Mouse (Mus musculus): ENCODE data around the gene Gm20388. TPM values are rescaled to one million over a fixed set of nuclear protein-coding genes. Genes with fewer than 3 reads are reported as not detected.
A peak's percentile ranks its signal among the peaks of the same experiment; 100 is the strongest.

Gm20388 gene
- total RNA-seq, 1 experiment from 2014 or later, result 35.7 TPM

DNA sequence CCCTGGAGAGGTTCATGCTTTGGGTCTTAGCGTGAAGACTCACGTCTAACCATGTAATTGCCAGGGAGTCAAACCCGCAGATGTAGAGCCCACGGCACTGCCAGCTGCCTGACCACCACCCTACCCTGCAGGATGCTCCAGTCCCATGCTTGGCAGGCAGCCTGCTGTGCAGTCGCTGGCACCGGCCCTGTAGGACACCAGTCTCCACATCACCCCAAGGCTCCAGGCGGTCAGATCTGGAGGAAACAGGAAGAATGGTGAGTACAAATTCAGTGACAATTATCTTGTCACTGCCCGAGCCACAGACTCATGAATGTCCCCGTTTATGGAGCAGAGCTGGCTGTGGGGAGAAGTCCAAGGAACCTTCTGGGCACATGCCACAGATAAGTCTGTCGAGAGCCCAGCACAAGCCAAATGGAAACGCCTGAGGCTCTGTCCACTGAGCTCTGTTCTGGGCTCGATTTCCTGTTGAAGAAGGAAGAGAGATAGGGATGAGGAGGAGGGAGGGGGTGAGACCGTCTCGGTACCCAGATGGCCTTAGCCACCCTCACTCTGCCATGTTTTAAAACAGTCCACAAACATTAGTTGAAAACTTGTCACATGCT lies 1006.3 kb downstream of the Gm20388 start:
- ATAC-seq (replicated peaks; ENCODE audit: low read depth, poor library complexity, severe bottlenecking), result no peak

DNA sequence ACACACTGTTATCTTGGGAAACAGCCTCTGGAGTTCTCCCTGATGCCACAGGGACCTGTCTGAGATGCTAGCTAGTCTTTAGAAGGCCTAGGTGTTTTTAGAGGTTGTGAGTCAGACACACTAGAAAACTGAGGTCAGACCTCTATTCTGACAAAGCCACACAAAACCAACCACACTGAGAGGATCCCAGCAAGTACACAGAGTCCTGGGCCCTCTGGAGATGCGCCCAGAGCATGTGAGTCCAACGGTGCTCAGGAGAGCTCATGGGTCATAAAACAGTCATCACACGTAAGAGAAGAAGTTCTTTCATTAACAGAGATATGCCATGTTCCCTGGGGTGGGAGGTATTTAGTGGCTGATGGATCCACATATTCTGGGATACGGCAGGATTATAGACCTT lies 1009.9 kb downstream of the Gm20388 start:
- no peak for ATAC-seq (replicated peaks; ENCODE audit: low read depth, poor library complexity, severe bottlenecking)

DNA sequence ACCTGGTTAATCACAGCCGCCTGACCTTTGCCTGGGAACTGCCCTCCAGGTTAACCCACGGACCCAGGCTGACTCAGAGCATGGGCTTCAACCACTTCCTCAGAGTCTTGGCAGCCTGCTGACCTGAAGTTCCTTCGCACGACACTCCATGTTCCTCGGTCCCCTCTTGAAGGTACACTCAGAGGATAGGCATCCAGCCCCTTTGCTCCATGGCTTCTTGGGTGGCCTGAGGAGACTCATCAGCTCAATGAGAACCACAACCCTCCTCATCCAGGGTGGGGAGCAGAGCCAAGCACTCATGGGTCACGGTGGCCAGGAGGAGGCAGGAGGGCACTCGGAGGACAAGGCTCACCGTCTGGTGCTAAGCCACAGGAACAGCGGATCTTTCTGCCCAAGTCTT lies 1015.6 kb downstream of the Gm20388 start:
- ATAC-seq (replicated peaks; ENCODE audit: low read depth, poor library complexity, severe bottlenecking), result no peak

DNA sequence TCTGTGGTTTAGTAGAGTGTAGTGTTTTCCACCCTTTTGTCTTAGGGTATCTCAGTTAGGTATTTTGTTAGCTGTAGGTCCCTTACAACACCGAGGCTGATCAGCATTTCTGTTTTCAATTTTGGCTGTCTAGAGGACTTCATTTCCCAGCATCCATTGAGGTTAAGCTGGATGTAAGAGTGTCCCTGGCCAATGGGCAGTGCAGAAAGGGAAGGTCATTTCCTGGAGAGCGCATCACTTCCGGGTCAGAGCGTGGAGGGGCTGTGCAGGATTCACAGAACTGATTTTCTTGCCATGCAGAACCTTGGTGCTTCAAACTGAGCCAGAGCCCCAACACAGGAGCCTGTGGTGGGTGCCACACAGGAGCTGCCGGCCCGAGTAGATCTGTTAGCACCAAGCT lies 1017.4 kb downstream of the Gm20388 start:
- no peak for ATAC-seq (replicated peaks; ENCODE audit: low read depth, poor library complexity, severe bottlenecking)

DNA sequence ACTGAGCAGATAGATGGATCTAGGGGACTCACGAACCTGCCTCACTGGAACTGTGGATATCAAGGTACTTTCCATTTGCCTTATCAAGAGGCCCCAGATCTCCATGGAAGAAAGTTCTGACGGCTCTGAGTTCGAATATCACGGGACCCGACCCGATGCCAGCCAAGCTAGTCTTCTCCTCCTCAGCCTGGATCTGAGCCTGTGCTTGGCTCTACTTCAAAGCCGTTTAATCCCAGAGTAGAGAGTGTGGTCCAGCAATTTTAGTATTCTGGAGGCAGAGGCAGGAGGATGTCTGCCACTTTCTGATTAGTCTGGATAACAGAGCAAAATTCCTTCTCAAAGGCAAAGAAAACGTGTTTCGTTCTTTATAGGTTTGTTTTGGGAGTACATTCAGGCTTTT lies 1024.0 kb downstream of the Gm20388 start:
- ATAC-seq (replicated peaks; ENCODE audit: low read depth, poor library complexity, severe bottlenecking), result no peak

DNA sequence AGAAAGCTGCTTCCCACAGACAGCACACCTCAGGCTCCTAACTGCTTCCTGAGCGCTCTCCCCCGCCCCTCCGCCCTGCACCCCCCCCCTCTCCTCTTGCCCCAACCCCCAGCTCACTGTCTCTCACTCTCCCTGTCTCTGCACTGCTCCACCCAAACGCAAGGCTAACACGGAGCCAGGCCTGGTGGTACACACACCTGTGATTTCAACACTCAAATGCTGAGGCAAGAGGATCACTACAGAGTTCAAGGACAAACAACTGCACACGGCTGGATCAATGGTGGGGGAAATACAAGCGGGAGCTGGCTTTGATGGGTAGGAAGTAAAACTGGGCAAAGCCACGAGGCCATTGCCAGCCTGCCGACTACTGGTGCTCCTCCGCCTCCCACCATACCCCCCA lies 1026.0 kb downstream of the Gm20388 start:
- no peak for ATAC-seq (replicated peaks; ENCODE audit: low read depth, poor library complexity, severe bottlenecking)

DNA sequence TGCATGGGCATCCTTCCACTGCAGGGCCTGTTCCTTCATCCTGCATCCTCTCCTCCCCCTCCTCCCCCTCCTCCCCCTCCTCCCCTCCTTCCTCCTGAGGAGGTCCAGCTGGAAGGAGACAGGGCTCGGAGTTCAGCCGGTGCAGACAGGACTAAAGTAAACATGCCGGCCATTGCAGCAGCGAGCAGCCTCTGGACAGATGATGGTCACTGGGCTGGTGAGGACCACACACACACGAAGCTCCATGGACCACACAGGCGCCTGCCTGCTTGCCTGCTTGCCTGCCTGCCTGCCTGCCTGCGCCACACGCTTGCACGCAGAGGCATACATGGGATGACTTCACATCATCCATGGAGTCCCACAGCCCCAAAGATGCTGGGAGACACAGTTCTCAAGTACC lies 1026.8 kb downstream of the Gm20388 start:
- ATAC-seq (replicated peaks; ENCODE audit: low read depth, poor library complexity, severe bottlenecking), result no peak

DNA sequence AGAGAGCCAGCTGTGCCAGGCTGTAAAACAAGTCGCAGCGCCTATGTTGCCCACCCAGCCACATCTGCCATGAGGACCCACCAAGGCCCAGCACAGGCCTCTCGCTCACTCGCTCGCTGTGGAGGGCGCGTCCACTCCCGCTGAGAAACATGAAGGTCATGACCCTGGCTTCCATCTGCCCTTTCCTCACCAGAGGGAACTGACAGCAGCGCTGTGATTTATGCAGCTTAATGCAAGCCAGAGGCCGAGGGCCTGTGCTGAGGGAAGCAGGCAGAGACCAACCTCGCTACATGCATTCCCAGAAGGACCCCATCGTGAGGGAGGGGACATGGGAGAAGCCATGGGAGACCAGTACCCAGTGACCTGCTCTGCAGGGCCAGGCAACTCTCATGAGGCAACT lies 1029.6 kb downstream of the Gm20388 start:
- no peak for ATAC-seq (replicated peaks; ENCODE audit: low read depth, poor library complexity, severe bottlenecking)

DNA sequence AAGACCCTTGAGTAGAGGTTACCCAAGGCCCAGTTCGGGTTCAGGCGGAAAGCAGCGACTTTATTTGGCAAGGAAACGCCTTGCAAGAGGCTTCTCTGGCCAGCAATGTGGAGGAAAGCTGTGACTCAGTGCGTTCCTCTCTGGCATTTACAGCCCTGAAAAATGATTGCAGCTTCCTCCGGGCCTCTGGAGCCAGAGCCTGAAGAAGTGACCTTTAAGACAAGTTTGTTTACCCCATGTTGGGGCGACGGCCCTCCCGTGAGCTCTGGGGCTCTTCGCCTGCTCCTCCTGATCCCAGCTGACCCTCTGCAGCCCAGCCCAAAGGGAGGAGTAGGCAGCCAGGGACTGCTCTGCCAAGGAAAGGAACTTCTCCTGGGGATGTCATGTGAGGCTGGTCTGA lies 1036.6 kb downstream of the Gm20388 start:
- ATAC-seq (replicated peaks; ENCODE audit: low read depth, poor library complexity, severe bottlenecking), result no peak

DNA sequence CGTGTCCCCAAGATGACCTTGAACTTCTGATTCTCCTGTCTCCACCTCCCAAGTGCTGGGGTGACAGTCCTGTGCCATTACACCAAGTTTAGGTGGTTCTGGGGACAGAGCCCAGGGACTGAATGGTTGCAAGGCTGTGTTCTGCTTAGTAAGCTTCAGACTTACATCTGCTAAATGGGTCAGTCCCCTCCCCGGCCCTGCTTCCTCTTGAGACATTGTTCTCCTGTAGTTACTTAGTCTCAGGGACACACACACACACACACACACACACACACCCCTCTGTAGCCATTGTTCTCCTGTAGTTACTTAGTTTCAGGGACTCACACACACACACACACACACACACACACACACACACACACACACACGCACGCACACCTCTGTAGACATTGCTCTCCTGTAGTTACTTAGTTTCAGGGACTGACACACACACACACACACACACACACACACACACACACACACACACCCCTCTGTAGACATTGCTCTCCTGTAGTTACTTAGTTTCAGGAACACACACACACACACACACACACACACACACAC lies 1037.5 kb downstream of the Gm20388 start:
- no peak for ATAC-seq (replicated peaks; ENCODE audit: low read depth, poor library complexity, severe bottlenecking)

DNA sequence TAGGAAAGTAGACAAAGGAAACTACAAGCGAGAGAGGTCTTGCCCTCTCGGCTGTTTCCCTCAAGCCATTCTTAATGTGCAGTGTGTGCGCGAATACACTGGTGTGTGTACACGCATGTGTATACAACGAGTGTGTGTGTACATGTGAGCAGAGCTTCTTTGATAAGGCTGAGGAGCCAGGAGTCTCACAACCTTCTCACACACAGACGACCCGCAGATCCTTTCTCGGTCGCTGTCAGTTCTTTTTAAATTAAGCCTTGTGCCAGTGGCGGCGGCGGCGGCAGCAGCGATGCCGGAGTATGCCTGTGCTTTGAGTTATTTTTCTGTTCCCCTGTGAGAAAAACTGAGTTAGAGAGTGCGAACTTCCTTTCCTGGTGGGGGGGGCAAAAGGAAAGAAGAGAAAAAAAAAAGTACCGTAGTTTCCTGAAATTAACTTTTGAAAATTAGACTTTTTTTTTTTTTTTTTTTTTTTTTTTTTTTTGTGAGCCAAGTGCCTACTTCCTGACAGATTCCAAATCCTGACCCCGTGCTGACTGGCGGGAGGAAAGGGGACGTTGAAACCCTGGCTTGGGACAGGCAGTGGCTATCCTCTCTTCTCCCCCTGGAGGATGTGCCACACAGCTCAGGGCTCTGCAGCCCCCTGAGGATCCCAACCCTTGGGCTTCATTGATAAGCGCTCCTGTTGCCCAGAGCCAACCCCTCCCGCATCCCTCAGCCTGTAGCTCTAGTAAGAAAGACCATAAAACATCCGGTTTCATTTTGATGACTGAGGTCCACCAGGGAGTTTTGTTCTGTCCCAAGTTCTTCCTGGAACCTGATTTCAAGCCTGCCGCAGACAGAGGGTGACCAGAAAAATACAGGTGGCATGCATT lies 1038.2 kb downstream of the Gm20388 start:
- 0 out of 2 replicates have a peak, but pooled peaks have one; percentile 36 for ATAC-seq (replicated peaks; ENCODE audit: low read depth, poor library complexity, severe bottlenecking)

DNA sequence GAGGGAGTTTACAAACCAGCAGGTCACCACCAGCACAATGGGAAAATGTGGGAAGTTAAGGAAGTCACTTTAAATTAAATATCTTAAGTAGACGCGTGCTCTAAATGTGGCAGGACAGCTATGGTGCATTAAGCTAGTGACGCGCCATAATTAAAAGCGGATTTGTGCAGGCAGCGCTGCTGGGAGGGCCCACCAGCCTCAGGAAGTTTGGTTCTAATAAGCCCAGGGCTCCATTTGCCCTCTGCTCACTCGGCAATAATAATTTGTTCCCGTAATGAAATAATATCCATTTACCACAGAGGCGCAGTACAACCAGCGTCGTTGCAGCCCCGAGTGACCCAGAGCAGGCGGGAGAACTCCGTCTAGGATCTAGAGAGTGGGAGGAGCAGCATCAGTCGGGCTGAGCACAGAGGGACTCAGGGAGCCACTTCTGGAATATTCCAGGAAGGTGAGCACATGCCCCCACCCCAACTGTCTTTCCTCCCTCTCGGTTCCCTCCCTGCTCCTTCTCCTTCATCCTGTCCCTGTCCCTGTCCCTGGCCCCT lies 1040.1 kb downstream of the Gm20388 start:
- ATAC-seq (replicated peaks; ENCODE audit: low read depth, poor library complexity, severe bottlenecking), result no peak

DNA sequence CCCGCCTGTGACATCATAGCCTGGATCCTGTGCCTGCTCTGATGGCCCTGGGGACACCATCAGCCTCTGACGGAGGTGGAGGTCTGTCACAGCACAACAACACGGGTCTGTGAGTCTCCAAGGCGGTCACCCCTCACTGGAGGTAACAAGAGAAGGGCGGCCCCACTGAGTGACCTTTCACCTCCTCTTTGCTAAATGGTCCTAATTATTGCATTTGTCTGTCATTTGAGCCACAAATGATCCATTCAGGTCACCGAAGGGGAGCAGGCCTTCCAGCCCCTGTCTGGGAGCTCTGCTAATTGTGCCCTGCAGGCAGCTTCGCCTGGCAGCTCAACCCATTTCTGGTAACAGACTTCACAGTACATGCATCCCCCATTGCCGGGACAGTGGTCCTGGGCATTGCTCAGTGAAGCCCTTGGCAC lies 1048.8 kb downstream of the Gm20388 start:
- no peak for ATAC-seq (replicated peaks; ENCODE audit: low read depth, poor library complexity, severe bottlenecking)

DNA sequence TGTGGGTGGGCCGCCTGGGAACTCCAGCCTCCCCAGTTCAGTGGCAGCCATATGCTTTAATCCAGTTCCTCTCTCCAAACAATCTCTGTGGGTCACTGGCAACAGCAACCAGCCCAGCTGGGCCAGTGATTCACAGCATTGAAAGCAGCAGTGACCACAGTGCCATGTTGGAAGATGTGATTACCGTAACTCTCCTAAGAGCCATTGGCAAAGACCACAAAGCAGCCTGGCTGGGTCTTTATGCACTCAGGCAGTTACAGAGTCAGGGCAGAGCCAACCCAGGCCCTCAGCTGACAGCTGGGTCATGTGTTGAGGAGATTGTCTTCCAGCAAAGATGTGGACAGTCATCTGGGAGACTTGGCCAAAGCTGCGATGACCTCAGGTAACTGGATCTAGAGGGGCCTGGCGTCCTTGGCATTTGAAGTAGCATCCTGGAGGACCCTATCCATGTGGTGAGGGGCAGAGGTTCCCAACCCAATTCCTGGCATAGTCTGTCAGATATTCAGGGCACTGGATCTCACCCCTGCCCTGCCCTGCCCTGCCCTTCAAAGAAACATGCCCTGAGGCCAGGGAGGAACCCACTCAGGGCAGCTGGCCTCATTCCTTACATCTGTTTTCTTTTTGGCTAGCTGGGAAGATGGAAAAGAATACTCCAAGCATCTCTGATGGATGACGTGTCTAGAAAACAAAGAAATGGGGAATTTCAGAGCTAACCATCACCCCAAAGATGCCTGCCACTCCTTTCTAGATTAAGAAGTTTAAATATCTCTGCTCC lies 1052.2 kb downstream of the Gm20388 start:
- no peak for ATAC-seq (replicated peaks; ENCODE audit: low read depth, poor library complexity, severe bottlenecking)

DNA sequence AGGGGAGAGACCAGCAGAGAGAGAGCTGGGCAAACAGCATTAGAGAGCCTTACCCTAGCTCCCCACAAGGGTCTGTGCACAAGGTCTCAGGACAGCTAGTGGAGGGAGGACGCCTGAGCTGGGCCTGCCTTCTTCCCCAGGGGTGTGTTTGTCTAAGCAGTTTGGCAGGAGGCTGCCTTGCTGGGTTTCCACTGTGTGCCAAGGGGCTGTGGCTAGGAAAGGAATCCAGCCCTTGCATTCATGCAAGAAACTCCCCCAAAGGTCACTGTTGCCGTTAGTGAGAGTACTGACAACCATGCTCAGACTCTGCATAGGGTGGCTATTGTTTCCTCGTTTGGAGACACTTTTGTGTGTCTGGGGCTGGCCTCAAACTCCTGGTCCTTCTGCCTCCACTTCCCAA lies 1055.9 kb downstream of the Gm20388 start:
- no peak for ATAC-seq (replicated peaks; ENCODE audit: low read depth, poor library complexity, severe bottlenecking)

DNA sequence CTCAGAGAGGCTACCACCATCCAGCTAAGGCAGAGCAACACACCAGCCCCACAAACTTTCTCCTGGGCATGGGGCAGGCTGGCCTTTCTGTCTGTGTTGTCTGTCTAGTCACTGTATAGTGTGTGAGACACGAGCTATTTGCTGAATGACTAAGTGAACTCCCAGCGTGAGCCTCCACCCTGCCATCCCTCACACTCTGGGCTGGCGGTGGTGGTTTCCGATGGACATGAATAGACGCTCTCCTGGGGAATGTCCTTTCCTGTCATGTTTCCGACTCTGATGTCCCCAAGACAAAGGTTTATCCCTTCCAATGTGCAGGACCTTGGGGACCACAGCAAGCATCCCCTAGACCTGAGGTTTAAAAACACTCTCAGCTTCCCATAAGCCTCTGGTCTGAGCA lies 1057.7 kb downstream of the Gm20388 start:
- ATAC-seq (replicated peaks; ENCODE audit: low read depth, poor library complexity, severe bottlenecking), result no peak

DNA sequence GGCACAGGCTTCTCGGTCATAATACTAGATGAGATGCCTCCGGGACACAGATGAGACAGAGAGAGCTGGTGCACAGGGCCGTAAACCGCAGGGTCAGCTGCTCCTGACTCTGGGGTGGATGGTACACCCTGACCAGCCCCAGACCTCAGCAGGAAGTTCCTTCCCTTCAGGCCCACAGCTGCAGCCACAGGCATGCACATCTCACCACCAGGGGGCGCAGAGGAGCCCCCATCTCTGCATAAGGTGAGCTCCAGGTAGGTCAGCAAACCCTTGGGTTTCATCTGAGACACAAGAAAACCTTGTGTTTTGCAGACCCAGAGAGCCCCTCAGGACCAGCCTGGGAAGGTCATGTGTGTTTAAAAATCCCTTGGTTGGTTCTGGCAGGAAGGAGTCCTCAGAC lies 1059.7 kb downstream of the Gm20388 start:
- ATAC-seq (replicated peaks; ENCODE audit: low read depth, poor library complexity, severe bottlenecking), result peak; percentile 43

DNA sequence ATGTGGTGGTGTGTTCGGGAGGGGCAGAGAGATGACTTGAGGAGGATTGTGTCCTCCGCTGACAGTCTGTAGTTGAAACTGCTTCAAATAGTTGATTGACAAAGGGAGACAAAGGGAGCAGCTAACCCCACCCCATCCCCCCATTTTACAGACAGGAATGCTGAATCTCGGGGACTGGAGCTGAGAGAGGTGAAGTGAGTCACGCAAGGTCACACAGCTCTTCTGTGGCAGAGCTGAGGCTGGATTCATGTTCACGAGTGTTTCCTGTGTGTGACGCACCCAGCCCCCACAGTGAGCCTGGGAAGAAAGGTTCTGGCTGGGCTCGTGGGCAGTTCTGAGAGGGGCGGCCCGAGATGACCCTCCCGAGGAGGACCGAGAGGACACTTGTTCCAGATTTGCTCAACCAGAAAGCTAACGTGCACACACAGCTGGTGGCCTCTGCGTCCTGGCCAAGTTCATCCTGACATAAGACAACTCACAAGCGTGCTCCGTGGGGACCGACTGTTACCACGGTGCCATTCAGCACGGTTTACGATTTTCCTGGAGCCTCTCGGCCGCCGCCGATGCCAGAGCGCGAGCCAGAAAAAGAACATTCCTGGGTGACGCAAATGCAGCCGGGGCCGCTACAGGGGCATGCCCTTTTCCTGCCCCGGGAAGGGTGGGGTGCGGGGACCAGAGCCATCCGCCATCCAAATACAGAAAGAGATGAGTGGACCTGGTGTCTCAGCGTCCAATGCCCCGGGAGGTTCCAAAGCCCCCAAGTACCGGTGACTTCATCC lies 1061.2 kb downstream of the Gm20388 start:
- no peak for ATAC-seq (replicated peaks; ENCODE audit: low read depth, poor library complexity, severe bottlenecking)

DNA sequence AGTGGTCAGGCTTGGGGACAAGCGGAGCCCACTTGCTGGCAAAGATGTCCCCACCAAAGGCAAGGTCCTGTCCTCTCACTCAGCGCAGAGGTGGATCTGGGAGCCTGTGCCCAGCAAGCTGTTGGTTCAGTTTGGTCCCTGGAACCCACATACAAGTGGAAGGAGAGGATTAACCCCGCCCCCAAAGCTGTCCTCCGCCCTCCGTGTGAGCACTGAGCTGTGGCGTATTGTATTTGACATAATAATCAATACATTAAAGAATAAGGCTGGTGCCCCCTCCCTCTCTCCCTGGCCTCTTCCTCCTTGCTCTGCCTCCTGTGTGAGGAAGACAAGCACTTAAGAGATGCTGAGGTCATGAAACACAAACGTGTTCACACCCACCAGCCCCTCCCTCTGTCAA lies 1062.4 kb downstream of the Gm20388 start:
- ATAC-seq (replicated peaks; ENCODE audit: low read depth, poor library complexity, severe bottlenecking), result no peak

DNA sequence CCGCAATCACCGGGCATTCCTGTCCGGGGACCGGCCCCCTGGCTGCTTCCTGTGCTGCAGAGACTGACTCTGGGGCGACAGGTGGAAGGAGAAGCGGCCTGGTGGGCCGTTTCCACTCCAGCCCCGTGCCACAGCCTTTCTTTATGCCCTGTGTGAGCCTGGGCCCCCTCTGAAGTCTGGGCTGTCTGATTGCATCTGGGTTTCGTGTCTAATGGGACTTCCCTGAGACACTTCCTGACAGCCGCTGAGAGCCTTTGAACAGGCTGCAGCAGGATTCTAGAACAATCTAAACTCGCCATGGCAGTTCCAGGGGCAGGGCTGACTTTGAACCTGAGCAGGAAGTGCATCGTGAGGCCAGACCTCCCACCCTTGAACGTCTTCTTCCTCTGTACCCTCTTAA lies 1066.5 kb downstream of the Gm20388 start:
- ATAC-seq (replicated peaks; ENCODE audit: low read depth, poor library complexity, severe bottlenecking), result peak; percentile 47

Data from common myeloid progenitor, adult 5-6 weeks (primary cell).